Mouse (Mus musculus): ENCODE measurements at regions not wholly inside any gene's neighbourhood (a gene's known extent, or its start where the extent isn't known, plus 50 kb on each side); places are given as distances from the start of the nearest gene placed in this dataset.
"Not testable (repeated sequence)": the region's sequence is repeated elsewhere in the genome, so short reads cannot be mapped to it uniquely, and the experiment has no call there.

DNA sequence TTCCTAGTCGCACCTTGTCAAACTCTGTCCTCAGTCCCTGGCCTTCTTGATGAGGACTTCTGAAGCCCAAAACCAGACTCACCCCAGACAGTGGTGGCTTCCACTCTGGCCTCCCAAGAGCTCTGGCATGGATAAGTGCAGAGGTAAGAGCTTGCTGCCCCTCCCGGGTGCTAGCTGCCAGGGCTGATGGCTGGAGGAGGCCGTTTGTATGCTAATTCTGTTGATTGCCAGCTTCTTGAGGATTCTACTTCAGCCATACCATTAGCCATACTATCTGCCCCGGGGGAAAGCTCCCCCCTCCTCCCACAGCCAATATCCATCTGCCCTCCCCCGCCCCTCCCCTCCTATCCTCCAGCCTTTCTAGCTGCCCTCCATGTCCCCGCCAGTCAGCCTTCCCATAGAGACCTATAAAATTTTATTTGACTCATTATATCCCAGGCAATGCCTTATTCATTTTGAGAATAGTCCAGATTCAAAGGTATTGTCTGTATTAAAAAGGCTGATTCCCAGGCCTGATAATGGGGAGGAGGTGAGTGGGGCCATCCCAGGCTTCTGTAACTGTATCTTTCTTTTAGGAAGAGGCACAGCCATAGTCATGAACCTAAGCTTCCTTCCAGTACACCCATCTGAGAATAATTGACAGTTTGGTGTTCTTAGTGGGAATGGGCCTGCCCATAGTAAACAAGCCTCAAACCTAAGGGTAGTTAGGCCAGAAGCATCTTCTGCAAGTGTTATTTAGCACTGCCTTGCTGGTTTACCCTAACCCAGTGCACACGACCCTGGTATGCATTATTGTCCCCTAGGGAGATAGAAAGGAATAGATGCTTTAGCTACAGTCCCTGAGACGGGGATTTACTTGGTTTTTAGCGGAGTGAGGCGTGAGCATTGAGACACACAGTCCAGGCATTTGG is 239.2 kb upstream of the 1700012A03Rik start:
- no peaks in the 10 kb centered on the region for H3K9me3 ChIP-seq (ENCODE audit: control insufficient read depth, low read length)
- H3K4me1 ChIP-seq (replicated peaks; ENCODE audit: control insufficient read depth, insufficient read depth, low read length): no peaks in the 10 kb centered on the region
- no peak overlapping the region for H3K4me3 ChIP-seq (ENCODE audit: low read length)
- no peaks in the 10 kb centered on the region for H3K27me3 ChIP-seq (ENCODE audit: control insufficient read depth, insufficient read depth, low read depth, low read length)
- no peak overlapping the region for H3K4me2 ChIP-seq (ENCODE audit: low read depth, low read length)
- no peak overlapping the region for H3K9ac ChIP-seq (ENCODE audit: low read length)
- no peak overlapping the region for H3K27ac ChIP-seq (ENCODE audit: low read length)
- no peaks in the 10 kb centered on the region for H3K36me3 ChIP-seq (ENCODE audit: control insufficient read depth, insufficient read depth, low read length)
- no peak for ATAC-seq (ENCODE audit: low read depth)
- WGBS: 59% methylated on average over 10 of the region's 10 CpGs

DNA sequence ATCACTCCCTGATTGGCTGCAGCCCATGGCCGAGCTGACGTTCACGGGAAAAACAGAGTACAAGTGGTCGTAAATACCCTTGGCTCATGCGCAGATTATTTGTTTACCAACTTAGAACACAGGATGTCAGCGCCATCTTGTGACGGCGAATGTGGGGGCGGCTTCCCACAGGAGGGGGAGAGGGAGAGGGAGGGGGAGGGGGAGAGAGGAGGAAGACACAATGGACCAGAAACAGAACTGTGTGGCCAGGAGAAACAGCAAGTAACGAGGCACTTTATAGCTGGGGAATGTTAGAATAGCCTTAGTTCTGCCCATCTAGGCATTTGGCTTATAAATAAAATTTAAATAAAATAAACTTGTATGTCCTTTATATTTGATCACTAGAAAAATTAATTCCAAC is 240.7 kb upstream of the Podxl start:
- not testable (repeated sequence) for H3K9me3 ChIP-seq (ENCODE audit: control insufficient read depth, low read length); H3K27me3 ChIP-seq (ENCODE audit: control insufficient read depth, insufficient read depth, low read depth, low read length); H3K4me3 ChIP-seq (ENCODE audit: low read length); H3K4me2 ChIP-seq (ENCODE audit: low read depth, low read length); ATAC-seq (ENCODE audit: low read depth); H3K4me1 ChIP-seq (replicated peaks; ENCODE audit: control insufficient read depth, insufficient read depth, low read length); H3K36me3 ChIP-seq (ENCODE audit: control insufficient read depth, insufficient read depth, low read length); H3K27ac ChIP-seq (ENCODE audit: low read length); H3K9ac ChIP-seq (ENCODE audit: low read length)
- WGBS: 59% methylated on average over 5 of the region's 10 CpGs

GRCm38 (mm10) chr6:31803222-31803621 is 239.4 kb upstream of the Podxl start:
- not testable (repeated sequence) for H3K9me3 ChIP-seq (ENCODE audit: control insufficient read depth, low read length); H3K4me3 ChIP-seq (ENCODE audit: low read length); H3K4me2 ChIP-seq (ENCODE audit: low read depth, low read length); ATAC-seq (ENCODE audit: low read depth); H3K9ac ChIP-seq (ENCODE audit: low read length); H3K27ac ChIP-seq (ENCODE audit: low read length); H3K36me3 ChIP-seq (ENCODE audit: control insufficient read depth, insufficient read depth, low read length); H3K4me1 ChIP-seq (replicated peaks; ENCODE audit: control insufficient read depth, insufficient read depth, low read length); H3K27me3 ChIP-seq (ENCODE audit: control insufficient read depth, insufficient read depth, low read depth, low read length)
- WGBS: 85% methylated on average over 10 of the region's 24 CpGs

GRCm38 (mm10) chr6:31791547-31791946 is 227.8 kb upstream of the Podxl start:
- no peak for ATAC-seq (ENCODE audit: low read depth)
- 76% methylated on average over 7 of the region's 7 CpGs for WGBS
- H3K4me2 ChIP-seq (ENCODE audit: low read depth, low read length): no peak overlapping the region
- no peaks in the 10 kb centered on the region for H3K4me1 ChIP-seq (replicated peaks; ENCODE audit: control insufficient read depth, insufficient read depth, low read length)
- no peaks in the 10 kb centered on the region for H3K36me3 ChIP-seq (ENCODE audit: control insufficient read depth, insufficient read depth, low read length)
- no peak overlapping the region for H3K27ac ChIP-seq (ENCODE audit: low read length)
- H3K9ac ChIP-seq (ENCODE audit: low read length): no peak overlapping the region
- no peaks in the 10 kb centered on the region for H3K9me3 ChIP-seq (ENCODE audit: control insufficient read depth, low read length)
- no peak overlapping the region for H3K4me3 ChIP-seq (ENCODE audit: low read length)
- no peaks in the 10 kb centered on the region for H3K27me3 ChIP-seq (ENCODE audit: control insufficient read depth, insufficient read depth, low read depth, low read length)

DNA sequence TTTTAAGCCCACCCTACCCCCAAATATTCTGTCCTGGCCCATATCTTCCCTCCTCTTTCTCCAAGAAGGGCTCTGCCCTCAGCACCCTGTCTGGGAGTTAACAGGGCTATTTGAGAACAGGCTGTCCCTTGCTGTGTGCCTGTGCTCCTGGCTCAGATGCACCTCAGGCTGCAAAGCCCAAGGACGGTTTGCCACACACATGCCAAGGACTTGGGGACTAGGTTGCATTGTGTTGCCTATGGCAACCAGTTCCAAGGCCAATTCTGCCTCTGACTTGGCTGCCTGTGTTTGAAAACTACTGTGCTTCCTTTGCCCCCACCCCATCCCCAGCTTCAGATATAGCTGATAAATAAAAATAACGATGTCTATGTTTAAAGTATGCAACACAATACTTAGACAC is 227.1 kb upstream of the Podxl start:
- no peak for ATAC-seq (ENCODE audit: low read depth)
- H3K4me2 ChIP-seq (ENCODE audit: low read depth, low read length): no peak overlapping the region
- no peak overlapping the region for H3K4me3 ChIP-seq (ENCODE audit: low read length)
- no peak overlapping the region for H3K27ac ChIP-seq (ENCODE audit: low read length)
- no peaks in the 10 kb centered on the region for H3K36me3 ChIP-seq (ENCODE audit: control insufficient read depth, insufficient read depth, low read length)
- H3K9ac ChIP-seq (ENCODE audit: low read length): no peak overlapping the region
- no peaks in the 10 kb centered on the region for H3K4me1 ChIP-seq (replicated peaks; ENCODE audit: control insufficient read depth, insufficient read depth, low read length)
- no peaks in the 10 kb centered on the region for H3K9me3 ChIP-seq (ENCODE audit: control insufficient read depth, low read length)
- no peaks in the 10 kb centered on the region for H3K27me3 ChIP-seq (ENCODE audit: control insufficient read depth, insufficient read depth, low read depth, low read length)
- WGBS: 49% methylated on average over 2 of the region's 2 CpGs

DNA sequence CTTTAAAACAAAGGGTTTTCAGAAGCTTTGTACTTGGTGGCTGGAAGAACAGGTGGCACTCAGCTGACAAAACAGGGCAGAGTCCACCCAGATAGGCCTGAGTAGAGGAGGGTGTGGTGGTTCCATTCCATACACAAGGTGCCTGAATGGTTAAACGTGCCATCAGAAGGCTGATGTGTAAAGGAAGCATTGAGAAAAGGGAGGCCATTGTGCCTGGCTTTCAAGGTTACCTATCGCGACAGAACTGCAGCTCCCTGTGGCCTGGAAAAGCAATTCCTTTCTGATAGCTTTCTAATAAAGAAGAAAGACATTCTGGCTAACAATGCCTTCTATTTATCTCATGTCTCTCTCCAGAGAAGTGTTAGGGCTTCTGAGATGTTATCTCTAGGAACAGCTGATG is 213.1 kb upstream of the Podxl start:
- no peaks in the 10 kb centered on the region for H3K9me3 ChIP-seq (ENCODE audit: control insufficient read depth, low read length)
- H3K27me3 ChIP-seq (ENCODE audit: control insufficient read depth, insufficient read depth, low read depth, low read length): no peaks in the 10 kb centered on the region
- no peak overlapping the region for H3K9ac ChIP-seq (ENCODE audit: low read length)
- H3K4me1 ChIP-seq (replicated peaks; ENCODE audit: control insufficient read depth, insufficient read depth, low read length): no peaks in the 10 kb centered on the region
- H3K27ac ChIP-seq (ENCODE audit: low read length): no peak overlapping the region
- H3K4me3 ChIP-seq (ENCODE audit: low read length): no peak overlapping the region
- no peaks in the 10 kb centered on the region for H3K36me3 ChIP-seq (ENCODE audit: control insufficient read depth, insufficient read depth, low read length)
- no peak overlapping the region for H3K4me2 ChIP-seq (ENCODE audit: low read depth, low read length)
- ATAC-seq (ENCODE audit: low read depth): no peak
- WGBS: 32% methylated on average over 3 of the region's 3 CpGs

- no peak for ATAC-seq (ENCODE audit: low read depth)
- H3K9me3 ChIP-seq (ENCODE audit: control insufficient read depth, low read length): no peaks in the 10 kb centered on the region
- 88% methylated on average over 2 of the region's 2 CpGs for WGBS
Observed at GRCm38 (mm10) chr6:31771916-31772315, 208.1 kb upstream of the Podxl start.

DNA sequence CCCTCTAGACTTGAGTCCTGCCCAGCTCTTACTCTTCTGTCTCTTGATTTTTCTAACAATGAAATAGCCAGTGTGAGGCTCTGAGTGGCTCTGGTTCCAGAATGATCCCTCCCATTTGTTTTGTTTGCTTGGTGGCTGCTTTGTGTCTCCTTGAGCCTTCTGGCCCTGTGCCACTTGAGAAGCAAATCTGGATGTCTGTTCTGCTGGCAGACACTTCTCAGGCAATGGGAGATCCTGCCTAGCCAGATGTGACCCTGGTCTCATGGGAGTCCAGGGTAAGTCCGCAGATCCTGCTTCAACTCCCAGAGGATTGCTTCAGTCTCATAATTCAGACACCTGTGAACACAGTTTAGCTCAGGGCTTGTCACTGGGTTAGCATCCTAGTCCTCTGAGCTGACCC is 181.8 kb upstream of the Podxl start:
- no peaks in the 10 kb centered on the region for H3K27me3 ChIP-seq (ENCODE audit: control insufficient read depth, insufficient read depth, low read depth, low read length)
- H3K36me3 ChIP-seq (ENCODE audit: control insufficient read depth, insufficient read depth, low read length): no peaks in the 10 kb centered on the region
- H3K9me3 ChIP-seq (ENCODE audit: control insufficient read depth, low read length): no peaks in the 10 kb centered on the region
- no peak overlapping the region for H3K4me3 ChIP-seq (ENCODE audit: low read length)
- no peak overlapping the region for H3K27ac ChIP-seq (ENCODE audit: low read length)
- no peaks in the 10 kb centered on the region for H3K4me1 ChIP-seq (replicated peaks; ENCODE audit: control insufficient read depth, insufficient read depth, low read length)
- 61% methylated on average over 1 of the region's 1 CpGs for WGBS
- H3K9ac ChIP-seq (ENCODE audit: low read length): no peak overlapping the region
- H3K4me2 ChIP-seq (ENCODE audit: low read depth, low read length): no peak overlapping the region
- ATAC-seq (ENCODE audit: low read depth): no peak

More at GRCm38 (mm10) chr6:31771916-31772315, 208.1 kb upstream of the Podxl start:
- no peaks in the 10 kb centered on the region for H3K27me3 ChIP-seq (ENCODE audit: control insufficient read depth, insufficient read depth, low read depth, low read length)
- no peak overlapping the region for H3K27ac ChIP-seq (ENCODE audit: low read length)
- no peak overlapping the region for H3K9ac ChIP-seq (ENCODE audit: low read length)
- no peak overlapping the region for H3K4me3 ChIP-seq (ENCODE audit: low read length)
- no peaks in the 10 kb centered on the region for H3K4me1 ChIP-seq (replicated peaks; ENCODE audit: control insufficient read depth, insufficient read depth, low read length)
- H3K36me3 ChIP-seq (ENCODE audit: control insufficient read depth, insufficient read depth, low read length): no peaks in the 10 kb centered on the region
- no peak overlapping the region for H3K4me2 ChIP-seq (ENCODE audit: low read depth, low read length)

GRCm38 (mm10) chr6:31731391-31731790 is 167.6 kb upstream of the Podxl start:
- H3K27me3 ChIP-seq (ENCODE audit: control insufficient read depth, insufficient read depth, low read depth, low read length): no peaks in the 10 kb centered on the region
- H3K27ac ChIP-seq (ENCODE audit: low read length): no peak overlapping the region
- no peak overlapping the region for H3K4me3 ChIP-seq (ENCODE audit: low read length)
- H3K9me3 ChIP-seq (ENCODE audit: control insufficient read depth, low read length): no peaks in the 10 kb centered on the region
- ATAC-seq (ENCODE audit: low read depth): no peak
- H3K4me2 ChIP-seq (ENCODE audit: low read depth, low read length): no peak overlapping the region
- no peak overlapping the region for H3K9ac ChIP-seq (ENCODE audit: low read length)
- no peaks in the 10 kb centered on the region for H3K4me1 ChIP-seq (replicated peaks; ENCODE audit: control insufficient read depth, insufficient read depth, low read length)
- WGBS: 84% methylated on average over 4 of the region's 4 CpGs
- no peaks in the 10 kb centered on the region for H3K36me3 ChIP-seq (ENCODE audit: control insufficient read depth, insufficient read depth, low read length)
